Mouse (Mus musculus) embryonic facial prominence, embryonic 14.5 days (tissue): Measurements from ENCODE around the gene Serpinb1a. TPM values are rescaled to one million over a fixed set of nuclear protein-coding genes. Genes with fewer than 3 reads are reported as not detected.

Experiments used
- ATAC-seq: fragments of 200-750 bp; cut with Nextera tagmentation; 2 replicates; pipeline ENCODE4 v1.8.0; 2017; ENCODE audit warnings: low read depth, moderate number of reproducible peaks, moderate TSS enrichment
- DNase-seq: peaks from one replicate; pipeline ENCODE4 v3.0.0-alpha.2; 2015; ENCODE audit warnings: low spot score
- H3K27ac ChIP-seq: fragments of 300-500 bp; sonication (generic); replicated peaks from 2 replicates; pipeline ENCODE4 v1.5.1; 2014; ENCODE audit warnings: low read depth, mild to moderate bottlenecking, low read length, moderate library complexity
- H3K27me3 ChIP-seq: fragments of 300-500 bp; sonication (generic); replicated peaks from 2 replicates; pipeline ENCODE4 v1.6.1; 2014; ENCODE audit warnings: low read length; ENCODE audit not compliant: control insufficient read depth, insufficient read depth
- H3K36me3 ChIP-seq: fragments of 300-500 bp; sonication (generic); 2 replicates; pipeline ENCODE4 v1.6.1; 2014; ENCODE audit warnings: low read length, mixed read lengths; ENCODE audit not compliant: control insufficient read depth, insufficient read depth
- H3K4me1 ChIP-seq: fragments of 300-500 bp; sonication (generic); 2 replicates; pipeline ENCODE4 v1.6.1; 2014; ENCODE audit warnings: antibody characterized with exemption, low read length; ENCODE audit not compliant: control insufficient read depth, insufficient read depth
- H3K4me2 ChIP-seq: fragments of 300-500 bp; sonication (generic); 2 replicates; pipeline ENCODE4 v1.6.1; 2014; ENCODE audit warnings: low read depth, mild to moderate bottlenecking, low read length, moderate library complexity, mixed read lengths
- H3K4me3 ChIP-seq: fragments of 300-500 bp; sonication (generic); 2 replicates; pipeline ENCODE4 v1.5.1; 2014; ENCODE audit warnings: low read depth, mild to moderate bottlenecking, low read length
- H3K9ac ChIP-seq: fragments of 300-500 bp; sonication (generic); 2 replicates; pipeline ENCODE4 v1.6.1; 2014; ENCODE audit warnings: low read depth, mild to moderate bottlenecking, low read length, moderate library complexity, mixed read lengths
- H3K9me3 ChIP-seq: fragments of 300-500 bp; sonication (generic); 2 replicates; pipeline ENCODE4 v1.6.1; 2016; ENCODE audit warnings: low read length; ENCODE audit not compliant: control insufficient read depth
- WGBS: fragments of 180-500 bp; shearing (Covaris S2); extraction: QIAGEN DNeasy Blood & Tissue Kit; methylation state at CpG from one replicate; pipeline ENCODE4 v1.1.7; 2014; 5-methylcytosine and 5-hydroxymethylcytosine counted together
- polyA plus RNA-seq: library from polyadenylated mRNA; unstranded; fragments of >200 nt; fragmentation: Nextera tagmentation; extraction: Ambion mirVana; gene quantifications from 2 replicates; pipeline ENCODE4 v1.2.1, GENCODE M21; 2014

Gene Serpinb1a
- polyA plus RNA-seq, 1 experiment from 2014 or later, result 34.9 TPM

DNA sequence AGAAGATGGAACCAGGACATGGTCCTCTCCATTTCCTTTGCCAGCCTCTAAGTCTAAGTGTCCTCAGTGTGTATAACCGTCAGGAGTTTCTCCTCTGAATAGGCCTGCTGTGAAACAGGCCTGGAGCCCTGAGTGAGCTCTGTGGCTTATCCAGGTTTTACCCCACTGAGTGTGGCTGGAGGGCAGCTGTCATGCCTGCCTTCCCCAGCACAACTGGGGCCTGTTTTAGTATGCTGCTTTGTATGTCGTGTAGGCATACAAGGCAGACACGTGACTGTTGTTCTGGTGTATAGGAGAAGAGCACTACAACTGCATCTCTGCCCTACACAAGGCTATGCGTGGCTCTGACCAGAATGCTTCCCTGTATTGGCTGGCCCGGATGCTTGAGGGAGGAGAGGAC, 31.1 kb downstream of the Serpinb1a start:
- Histone ChIP-seq H3K9ac (no peak overlapping the region), H3K27ac (peak overlapping the region; percentile 15; the same call in 1 of the 2 replicates)
- ATAC-seq, result peak; percentile 73; the same call in 1 of the 2 replicates

DNA sequence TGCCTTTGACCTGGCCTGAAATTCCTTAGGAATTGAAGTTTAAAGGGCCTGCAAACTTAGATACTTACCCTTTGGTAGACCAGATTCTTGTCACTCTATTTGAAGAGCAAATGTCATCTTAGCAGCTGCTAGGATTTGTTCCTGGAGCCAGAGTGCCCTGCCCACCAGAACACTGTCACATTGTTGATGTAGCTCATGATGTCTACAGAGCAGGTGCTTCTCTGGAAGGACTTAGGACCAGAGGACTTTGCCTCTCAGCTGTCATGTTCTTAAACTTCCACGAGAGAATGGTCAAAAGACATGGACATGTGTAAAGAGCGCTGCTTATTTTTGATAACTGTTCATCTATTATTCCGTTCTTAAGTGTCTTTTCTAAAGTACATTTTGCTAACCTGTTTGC, 31.7 kb downstream of the Serpinb1a start:
- peak; percentile 54 for DNase-seq
- Histone ChIP-seq H3K9ac (no peak overlapping the region), H3K27ac (no peak overlapping the region), H3K27me3 (no peaks in the 10 kb centered on the region), H3K36me3 (peaks cover 74% of the 10 kb centered on the region), H3K4me1 (no peaks in the 10 kb centered on the region), H3K4me2 (no peak overlapping the region), H3K4me3 (no peak overlapping the region), H3K9me3 (no peaks in the 10 kb centered on the region)
- ATAC-seq, result peak; percentile 50; the same call in 1 of the 2 replicates
- 95% methylated on average over 3 of the region's 3 CpGs for WGBS

More for the DNA sequence above, 31.1 kb downstream of the Serpinb1a start:
- DNase-seq, result no peak
- Histone ChIP-seq H3K4me1 (no peaks in the 10 kb centered on the region), H3K27me3 (no peaks in the 10 kb centered on the region), H3K4me2 (no peak overlapping the region), H3K4me3 (no peak overlapping the region), H3K9me3 (no peaks in the 10 kb centered on the region), H3K36me3 (peaks cover 68% of the 10 kb centered on the region)
- 90% methylated on average over 5 of the region's 5 CpGs for WGBS

DNA sequence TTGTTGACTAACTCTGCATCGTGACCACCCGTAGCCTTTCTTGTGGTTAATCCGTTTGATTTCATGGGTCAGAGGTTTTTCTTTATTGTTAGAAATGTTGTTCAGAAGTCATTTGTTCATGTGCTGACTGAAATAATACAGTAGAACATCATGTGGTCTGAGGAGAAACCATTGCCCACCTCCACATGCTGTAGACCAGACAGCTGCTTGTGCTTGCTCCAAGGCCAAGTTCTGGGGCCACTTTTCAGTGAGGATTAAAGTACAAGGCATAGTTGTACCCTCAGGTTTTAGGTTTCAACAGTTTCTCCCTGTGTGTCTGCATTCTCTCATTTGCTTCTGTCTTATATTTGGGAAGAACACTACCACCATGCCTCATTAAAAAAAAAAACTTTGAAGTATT, 43.4 kb downstream of the Serpinb1a start:
- H3K9ac ChIP-seq, result no peak overlapping the region
- no peak overlapping the region for H3K4me2 ChIP-seq
- peaks cover 18% of the 10 kb centered on the region for H3K4me1 ChIP-seq
- H3K4me3 ChIP-seq, result no peak overlapping the region
- H3K27me3 ChIP-seq, result no peaks in the 10 kb centered on the region
- H3K36me3 ChIP-seq, result peaks cover 47% of the 10 kb centered on the region
- no peaks in the 10 kb centered on the region for H3K9me3 ChIP-seq
- no peak for ATAC-seq
- DNase-seq, result no peak
- H3K27ac ChIP-seq, result no peak overlapping the region
- 78% methylated on average over 3 of the region's 3 CpGs for WGBS

DNA sequence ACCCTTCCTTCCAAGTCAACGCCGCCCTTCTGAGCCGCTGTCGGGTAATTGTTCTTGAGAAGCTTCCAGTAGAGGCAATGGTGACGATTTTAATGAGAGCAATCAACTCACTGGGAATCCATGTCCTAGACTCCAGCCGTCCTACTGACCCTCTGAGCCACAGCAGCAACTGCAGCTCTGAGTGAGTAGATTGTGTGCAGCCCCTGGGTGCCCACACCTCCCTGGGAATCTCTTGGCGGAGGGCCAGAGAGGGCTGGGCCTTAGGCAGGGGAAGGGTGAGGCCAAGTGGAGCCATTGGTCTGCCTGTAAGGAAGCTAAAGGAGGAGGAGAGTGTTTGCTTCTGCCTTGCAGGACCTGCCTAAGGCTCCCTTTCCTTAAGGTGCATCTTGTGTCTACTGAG, 44.2 kb downstream of the Serpinb1a start:
- 87% methylated on average over 7 of the region's 7 CpGs for WGBS

DNA sequence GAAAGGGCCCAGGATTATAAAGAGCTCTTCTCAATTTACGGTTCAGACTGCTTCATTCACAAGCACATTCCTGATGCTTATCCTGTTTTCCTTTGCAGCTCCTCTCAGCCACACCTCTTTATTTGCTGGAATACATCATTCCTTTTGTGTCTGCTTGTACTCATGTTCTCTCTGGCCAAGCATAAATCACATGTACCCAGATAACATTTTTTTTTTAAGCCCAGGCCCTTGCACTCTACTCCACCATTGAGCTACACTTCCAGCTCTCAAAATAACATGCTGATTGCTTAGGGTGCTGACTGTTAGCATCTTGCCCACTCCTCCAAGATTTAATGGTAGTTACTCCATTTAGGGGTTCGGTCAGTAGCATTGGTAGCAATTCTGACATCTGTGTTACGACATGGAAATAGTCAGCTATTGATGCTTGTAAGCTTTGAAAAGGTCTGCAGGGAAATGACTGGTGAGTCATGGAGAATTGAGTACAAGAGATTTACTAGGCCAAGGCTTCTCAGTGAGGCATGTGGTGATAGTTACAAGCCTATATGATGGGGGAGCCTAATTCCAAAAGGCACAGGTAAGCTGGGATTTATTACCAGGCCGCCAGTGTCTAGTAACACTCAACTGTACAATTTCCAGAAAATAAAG, 47.2 kb downstream of the Serpinb1a start:
- Histone ChIP-seq H3K4me2 (peak overlapping the region; percentile 89), H3K36me3 (peaks cover 25% of the 10 kb centered on the region), H3K27me3 (no peaks in the 10 kb centered on the region), H3K4me3 (peak overlapping the region; percentile 86), H3K9ac (peak overlapping the region; percentile 84; the same call in 1 of the 2 replicates), H3K9me3 (no peaks in the 10 kb centered on the region), H3K4me1 (peaks cover 18% of the 10 kb centered on the region), H3K27ac (no peak overlapping the region)
- WGBS, result 67% methylated on average over 4 of the region's 4 CpGs
- ATAC-seq, result no peak
- DNase-seq, result no peak

More for the DNA sequence above, 44.2 kb downstream of the Serpinb1a start:
- Histone ChIP-seq H3K27me3 (no peaks in the 10 kb centered on the region), H3K4me2 (no peak overlapping the region), H3K9me3 (no peaks in the 10 kb centered on the region), H3K36me3 (peaks cover 45% of the 10 kb centered on the region), H3K27ac (no peak overlapping the region), H3K4me1 (peaks cover 18% of the 10 kb centered on the region), H3K9ac (no peak overlapping the region), H3K4me3 (no peak overlapping the region)
- ATAC-seq (no peak), DNase-seq (peak; percentile 59)

DNA sequence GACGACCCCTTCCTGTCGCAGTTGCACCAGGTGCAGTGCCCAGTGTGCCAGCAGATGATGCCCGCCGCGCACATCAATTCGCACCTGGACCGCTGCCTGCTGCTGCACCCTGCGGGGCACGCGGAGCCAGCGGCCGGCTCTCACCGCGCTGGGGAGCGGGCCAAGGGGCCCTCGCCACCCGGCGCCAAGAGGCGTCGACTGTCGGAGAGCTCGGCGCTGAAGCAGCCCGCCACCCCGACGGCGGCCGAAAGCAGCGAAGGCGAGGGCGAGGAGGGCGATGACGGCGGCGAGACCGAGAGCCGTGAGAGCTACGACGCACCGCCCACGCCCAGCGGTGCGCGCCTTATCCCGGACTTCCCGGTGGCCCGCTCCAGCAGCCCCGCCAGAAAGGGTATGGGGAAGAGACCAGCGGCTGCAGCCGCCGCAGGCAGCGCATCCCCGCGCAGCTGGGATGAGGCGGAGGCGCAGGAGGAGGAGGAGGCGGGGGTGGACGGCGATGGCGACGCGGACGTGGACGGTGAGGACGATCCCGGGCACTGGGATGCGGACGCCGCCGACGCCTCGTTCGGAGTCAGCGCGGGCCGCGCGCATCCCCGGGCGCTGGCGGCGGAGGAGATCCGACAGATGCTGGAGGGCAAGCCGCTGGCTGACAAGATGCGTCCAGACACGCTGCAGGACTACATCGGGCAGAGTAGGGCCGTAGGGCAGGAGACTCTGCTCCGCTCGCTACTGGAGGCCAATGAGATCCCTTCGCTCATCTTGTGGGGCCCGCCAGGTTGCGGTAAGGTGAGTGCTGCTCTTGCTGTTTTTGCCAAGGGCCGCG, 48.5 kb downstream of the Serpinb1a start, which contains the start of gene D930007J09Rik:
Gene D930007J09Rik (minus strand): TSS at position 591 of the 823 bp plus-strand sequence.
- H3K4me3 ChIP-seq, result peak within 1 kb of the TSS; percentile 86
- 0% methylated on average over 69 of the region's 95 CpGs for WGBS
- DNase-seq (peak; percentile 42), ATAC-seq (peak; percentile 38)
- H3K9me3 ChIP-seq, result no peaks in the 10 kb centered on the region
- peaks cover 17% of the 10 kb centered on the region for H3K36me3 ChIP-seq
- H3K4me1 ChIP-seq, result peaks cover 18% of the 10 kb centered on the region
- peak within 1 kb of the TSS; percentile 86 for H3K27ac ChIP-seq
- peak within 1 kb of the TSS; percentile 84 for H3K9ac ChIP-seq
- H3K4me2 ChIP-seq, result peak within 1 kb of the TSS; percentile 89
- no peaks in the 10 kb centered on the region for H3K27me3 ChIP-seq

DNA sequence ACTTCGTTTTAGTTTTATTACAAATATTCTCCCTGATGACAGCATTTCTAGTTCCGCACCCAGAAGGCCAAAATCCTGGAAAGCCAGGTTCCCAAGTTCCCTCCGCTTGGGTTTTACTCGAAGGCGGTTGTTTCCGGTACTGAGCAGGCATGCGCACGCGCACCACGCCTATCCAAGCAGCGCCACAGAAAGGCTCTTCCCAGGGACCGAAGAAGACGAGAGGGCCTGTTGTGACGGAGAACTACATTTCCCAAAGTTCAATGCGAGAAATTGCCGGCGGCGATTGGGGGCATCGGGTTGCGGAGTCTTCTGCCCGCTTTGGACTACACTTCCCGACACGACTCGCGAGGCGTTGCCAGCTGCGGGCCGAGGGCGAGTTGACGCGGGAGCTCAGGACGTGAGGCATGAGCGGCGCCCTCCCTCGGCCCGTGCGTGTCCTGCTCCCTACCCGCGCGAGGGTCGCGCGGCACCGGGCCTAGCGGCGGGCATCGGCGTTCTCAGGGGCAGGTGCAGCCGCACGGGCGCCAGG, 49.2 kb downstream of the Serpinb1a start, which contains the start of gene Wrnip1:
Gene Wrnip1 (plus strand): TSS at position 346 of the 529 bp plus-strand sequence.
- Histone ChIP-seq H3K9me3 (no peaks in the 10 kb centered on the region), H3K4me1 (peaks cover 18% of the 10 kb centered on the region), H3K9ac (peak within 1 kb of the TSS; percentile 84), H3K36me3 (peaks cover 11% of the 10 kb centered on the region), H3K4me2 (peak within 1 kb of the TSS; percentile 89), H3K27ac (peak within 1 kb of the TSS; percentile 86), H3K4me3 (peak within 1 kb of the TSS; percentile 86), H3K27me3 (no peaks in the 10 kb centered on the region)
- WGBS, result under 1% methylated on average over 49 of the region's 51 CpGs
- DNase-seq (peak; percentile 100), ATAC-seq (peak; percentile 97)

DNA sequence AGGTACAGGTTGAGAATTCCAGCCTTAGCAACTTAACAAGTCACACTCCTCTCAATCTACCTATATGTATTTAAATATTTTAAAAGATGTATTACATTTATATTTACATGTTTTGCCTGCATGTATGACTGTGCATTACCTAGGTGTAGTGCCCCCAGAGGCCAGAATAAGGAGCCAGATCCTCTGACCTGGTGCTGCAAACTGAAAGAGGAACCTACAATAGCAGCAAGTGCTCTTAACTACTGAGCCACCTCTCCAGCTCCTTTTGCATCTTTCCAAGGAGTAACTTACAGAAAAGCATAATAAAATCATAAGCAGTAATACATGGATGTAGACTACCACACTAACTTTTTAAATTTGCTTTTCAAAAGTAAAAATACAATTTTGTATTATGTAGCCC, 50.1 kb downstream of the Serpinb1a start:
- H3K27me3 ChIP-seq, result no peaks in the 10 kb centered on the region
- no peak overlapping the region for H3K27ac ChIP-seq
- ATAC-seq (no peak), DNase-seq (no peak)
- H3K4me2 ChIP-seq, result peak overlapping the region; percentile 89
- H3K9me3 ChIP-seq, result no peaks in the 10 kb centered on the region
- H3K9ac ChIP-seq, result no peak overlapping the region
- peaks cover 18% of the 10 kb centered on the region for H3K4me1 ChIP-seq
- H3K36me3 ChIP-seq, result peaks cover 3% of the 10 kb centered on the region; the same call in 1 of the 2 replicates
- 0 out of 2 replicates have a peak overlapping the region, but pooled peaks have one; percentile 86 for H3K4me3 ChIP-seq
